Mouse (Mus musculus): ENCODE data around the gene Zfp574.

- TF ChIP-seq ZC3H11A (IDR thresholded peaks at IDR 0.05; ENCODE audit: borderline replicate concordance, low read depth, low read length) (no peak), CHD2 (IDR thresholded peaks at IDR 0.05; ENCODE audit: low read depth, low read length) (no peak), MAFK (IDR thresholded peaks at IDR 0.05; ENCODE audit: insufficient read depth, low read depth, low read length) (no peak), ZNF384 (IDR thresholded peaks at IDR 0.05; ENCODE audit: low read depth, low read length) (no peak), HCFC1 (IDR thresholded peaks at IDR 0.05; ENCODE audit: borderline replicate concordance, insufficient read depth, low read length) (no peak)
These were observed 14.5 kb upstream of the Zfp574 start for GRCm38 (mm10) chr7:25057888-25058287.
